Mouse (Mus musculus) ES-E14 (cell line): Measurements from ENCODE around the gene Myzap. TPM values are rescaled to one million over a fixed set of nuclear protein-coding genes. Genes with fewer than 3 reads are reported as not detected.

Experiments used
- DNase-seq: peaks from one replicate; pipeline ENCODE4 v3.0.0-alpha.2; 2013; ENCODE audit warnings: low read depth, low spot score
- H3K27ac ChIP-seq: 2 replicates; pipeline ENCODE4 v1.5.1; 2012; ENCODE audit warnings: low read depth, mild to moderate bottlenecking, low read length, moderate library complexity, mixed read lengths; ENCODE audit not compliant: poor library complexity, insufficient read depth, severe bottlenecking
- H3K36me3 ChIP-seq: 2 replicates; pipeline ENCODE4 v1.6.1; 2012; ENCODE audit warnings: mild to moderate bottlenecking, low read length, moderate library complexity, mixed read lengths; ENCODE audit not compliant: control insufficient read depth, poor library complexity, insufficient read depth, severe bottlenecking
- H3K4me1 ChIP-seq, 2 experiments: fragments of 150-350 bp in 1 of 2; sonication (generic) in 1 of 2; 2 replicates each; pipeline ENCODE4 v1.6.1; 2012; ENCODE audit warnings: low read length in 2 of 2, mild to moderate bottlenecking in 1 of 2, mixed read lengths in 1 of 2; ENCODE audit not compliant: control insufficient read depth in 2 of 2, insufficient read depth in 2 of 2, poor library complexity in 1 of 2
- H3K4me3 ChIP-seq, 2 experiments: fragments of 150-350 bp in 1 of 2; sonication (generic) in 1 of 2; 2 replicates each; pipeline ENCODE4 v1.5.1; 2012; ENCODE audit warnings: low read length in 2 of 2, low read depth in 1 of 2, mild to moderate bottlenecking in 1 of 2, mixed read lengths in 1 of 2; ENCODE audit not compliant: insufficient read depth in 1 of 2, poor library complexity in 1 of 2, severe bottlenecking in 1 of 2
- H3K9ac ChIP-seq: 2 replicates; pipeline ENCODE4 v1.6.1; 2012; ENCODE audit warnings: low read depth, mild to moderate bottlenecking, low read length, mixed read lengths; ENCODE audit not compliant: poor library complexity, insufficient read depth, severe bottlenecking
- H3K9me3 ChIP-seq: fragments of 150-350 bp; sonication (generic); 2 replicates; pipeline ENCODE4 v1.6.1; 2012; ENCODE audit warnings: low read depth, mild to moderate bottlenecking, low read length; ENCODE audit not compliant: control insufficient read depth, insufficient read depth
- CHD2 ChIP-seq: IDR thresholded peaks from 2 replicates; pipeline ENCODE4 v1.6.1; 2014; ENCODE audit warnings: mild to moderate bottlenecking, low read depth, low read length, inconsistent platforms
- HCFC1 ChIP-seq: IDR thresholded peaks from 2 replicates; pipeline ENCODE4 v1.6.1; 2012; ENCODE audit warnings: low read length, inconsistent platforms, borderline replicate concordance; ENCODE audit not compliant: insufficient read depth
- MAFK ChIP-seq: IDR thresholded peaks from 2 replicates; pipeline ENCODE4 v1.6.1; 2014; ENCODE audit warnings: mild to moderate bottlenecking, low read depth, low read length, inconsistent platforms; ENCODE audit not compliant: insufficient read depth
- ZC3H11A ChIP-seq: IDR thresholded peaks from 2 replicates; pipeline ENCODE4 v1.6.1; 2012; ENCODE audit warnings: low read depth, mild to moderate bottlenecking, inconsistent platforms, low read length, borderline replicate concordance
- ZNF384 ChIP-seq: IDR thresholded peaks from 2 replicates; pipeline ENCODE4 v1.6.1; 2012; ENCODE audit warnings: low read depth, low read length, inconsistent platforms
- in situ Hi-C, 2 experiments: fragments of 600-800 bp; cut with MboI; formaldehyde crosslinking; loops; one replicate each; pipeline ENCODE4 v1.15.1; 2025; ENCODE audit warnings: low sequenced_read_pairs in 2 of 2, inconsistent platforms in 1 of 2; ENCODE audit not compliant: unreplicated experiment in 2 of 2
- total RNA-seq: library from RNA; depleted of rRNA; stranded (reverse); fragments of 300-350 nt; gene quantifications from 2 replicates; pipeline ENCODE4 v1.2.3, GENCODE M21; 2012

Myzap gene
- total RNA-seq, 1 experiment, result 0.94 TPM

DNA sequence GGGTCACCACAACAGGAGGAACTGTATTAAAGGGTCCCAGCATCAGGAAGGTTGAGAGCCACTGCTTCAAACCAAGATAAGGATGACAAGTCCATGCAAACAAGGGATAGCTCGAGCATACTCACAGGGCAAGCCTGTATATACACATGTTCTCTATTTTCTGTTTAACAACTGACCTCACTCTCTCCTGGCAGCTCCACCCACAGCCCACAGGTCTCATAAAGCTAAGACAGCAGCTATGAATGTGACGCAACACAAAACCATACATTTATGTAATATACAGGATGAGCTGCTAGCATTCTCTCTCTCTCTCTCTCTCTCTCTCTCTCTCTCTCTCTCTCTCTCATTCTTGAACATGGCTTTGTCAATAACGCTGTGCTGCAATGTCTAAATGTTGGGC is 51.4 kb downstream of the Myzap start:
- H3K27ac ChIP-seq, result no peak overlapping the region
- TF ChIP-seq HCFC1, result no peak
- TF ChIP-seq CHD2, result no peak
- no peak for TF ChIP-seq ZC3H11A
- no peak for TF ChIP-seq ZNF384
- no peak for TF ChIP-seq MAFK
- H3K4me1 ChIP-seq, result 0 out of 4 replicates have a peak, but pooled peaks cover 0 to 2% of the 10 kb centered on the region in 2 experiments
- no peak for DNase-seq
- no peaks in the 10 kb centered on the region for H3K9me3 ChIP-seq
- in situ Hi-C loops, result no loop called here
- no peaks in the 10 kb centered on the region for H3K36me3 ChIP-seq
- no peak overlapping the region for H3K9ac ChIP-seq
- no peak overlapping the region for H3K4me3 ChIP-seq

DNA sequence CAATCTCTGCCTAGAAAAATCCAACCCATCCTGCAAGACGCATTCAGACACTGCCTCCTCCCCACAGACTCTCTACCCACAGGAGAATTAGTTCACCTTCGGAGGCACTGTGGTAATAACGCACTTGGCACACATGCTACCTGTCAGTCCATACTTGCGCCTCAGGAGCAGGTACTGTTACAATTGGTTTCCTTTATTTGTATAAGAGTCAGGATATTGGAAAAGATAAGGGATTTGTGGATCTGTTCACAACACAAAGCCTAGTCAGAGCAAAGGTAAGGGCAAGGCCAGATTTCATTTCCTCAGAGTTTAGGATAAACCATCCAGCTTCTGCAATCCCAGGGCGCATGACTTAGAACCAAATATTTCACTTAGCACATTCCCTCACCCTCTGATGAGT is 56.4 kb downstream of the Myzap start:
- H3K9ac ChIP-seq, result no peak overlapping the region
- in situ Hi-C loops, result no loop called here
- no peaks in the 10 kb centered on the region for H3K36me3 ChIP-seq
- H3K27ac ChIP-seq, result no peak overlapping the region
- no peak overlapping the region for H3K4me3 ChIP-seq
- no peak for DNase-seq
- H3K9me3 ChIP-seq, result no peaks in the 10 kb centered on the region
- TF ChIP-seq HCFC1, result no peak
- peaks cover 0 to 1% of the 10 kb centered on the region in 2 experiments; a peak in 1 of 4 replicates for H3K4me1 ChIP-seq

DNA sequence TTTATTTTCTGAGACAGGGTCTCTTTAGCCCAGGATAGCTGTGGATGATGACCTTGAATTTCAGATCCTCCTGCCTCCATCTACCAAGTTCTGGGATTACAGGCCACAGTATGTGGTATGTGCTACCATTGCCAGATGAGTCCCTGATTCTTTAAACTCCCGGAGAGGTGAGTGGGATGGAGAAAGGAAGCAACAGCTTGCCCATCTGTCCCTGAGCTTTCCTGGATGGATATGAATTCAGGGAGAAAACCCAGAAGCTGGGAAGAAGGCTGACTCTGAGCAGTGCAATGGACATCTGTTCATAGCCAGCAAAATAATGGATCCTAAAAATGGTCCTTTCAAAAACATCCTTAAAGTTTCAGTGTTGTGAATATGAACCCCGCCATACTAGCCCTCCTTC is 57.1 kb downstream of the Myzap start:
- no peak for DNase-seq
- no peak overlapping the region for H3K4me3 ChIP-seq
- no peaks in the 10 kb centered on the region for H3K9me3 ChIP-seq
- H3K27ac ChIP-seq, result no peak overlapping the region
- in situ Hi-C loops, result no loop called here
- no peak overlapping the region for H3K9ac ChIP-seq
- TF ChIP-seq MAFK (no peak), HCFC1 (no peak), ZNF384 (no peak), ZC3H11A (no peak), CHD2 (no peak)
- H3K4me1 ChIP-seq, result peaks cover 0 to 1% of the 10 kb centered on the region in 2 experiments; a peak in 1 of 4 replicates
- H3K36me3 ChIP-seq, result no peaks in the 10 kb centered on the region

DNA sequence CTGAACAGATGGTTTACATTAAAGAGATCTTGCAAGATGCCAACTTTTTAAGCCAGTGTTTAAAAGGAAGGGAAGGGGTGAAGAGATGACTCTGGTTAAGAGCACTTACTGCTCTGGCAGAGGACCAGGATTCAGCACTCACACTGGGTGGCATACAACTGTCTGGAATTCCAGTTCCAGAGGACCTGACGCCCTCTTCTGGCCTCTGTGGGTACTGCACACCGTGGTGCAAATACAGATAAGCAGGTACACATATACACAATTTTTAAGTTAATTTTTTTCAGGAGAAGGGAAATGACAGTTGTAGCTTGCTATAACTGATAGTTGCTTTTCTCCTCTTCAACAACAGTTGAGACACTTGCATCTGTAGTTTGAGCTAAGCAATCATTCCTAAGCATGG is 62.2 kb downstream of the Myzap start:
- peaks cover 0 to 1% of the 10 kb centered on the region in 2 experiments; a peak in 1 of 4 replicates for H3K4me1 ChIP-seq
- H3K9ac ChIP-seq, result no peak overlapping the region
- in situ Hi-C loops, result no loop called here
- no peak for DNase-seq
- no peak overlapping the region for H3K4me3 ChIP-seq
- H3K27ac ChIP-seq, result no peak overlapping the region
- no peaks in the 10 kb centered on the region for H3K36me3 ChIP-seq
- TF ChIP-seq ZC3H11A (no peak), HCFC1 (no peak), ZNF384 (no peak), MAFK (no peak), CHD2 (no peak)
- no peaks in the 10 kb centered on the region for H3K9me3 ChIP-seq

DNA sequence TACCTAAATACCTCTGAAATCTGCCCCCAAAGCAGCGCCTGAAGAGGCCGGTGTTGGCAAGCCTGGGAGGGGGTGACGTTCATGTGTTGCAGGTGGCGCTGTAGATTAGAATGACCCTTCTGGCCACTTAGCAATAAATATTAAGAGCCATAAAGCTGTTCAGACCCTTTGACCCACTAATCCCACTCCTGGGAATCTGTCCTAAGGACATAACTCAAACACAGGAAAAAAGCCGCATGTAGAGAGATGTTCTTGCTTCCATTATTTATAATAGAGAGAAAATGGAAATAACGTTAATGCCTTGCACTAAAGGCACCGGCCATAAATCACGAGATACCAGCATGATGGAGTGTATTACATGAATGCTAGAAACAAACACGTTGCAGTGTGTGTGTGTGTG is 64.7 kb downstream of the Myzap start:
- no peak overlapping the region for H3K27ac ChIP-seq
- DNase-seq, result no peak
- no peaks in the 10 kb centered on the region for H3K36me3 ChIP-seq
- H3K4me1 ChIP-seq, result no peaks in the 10 kb centered on the region
- in situ Hi-C loops, result no loop called here
- TF ChIP-seq ZC3H11A (no peak), ZNF384 (no peak), CHD2 (no peak), MAFK (no peak), HCFC1 (no peak)
- no peaks in the 10 kb centered on the region for H3K9me3 ChIP-seq
- no peak overlapping the region for H3K4me3 ChIP-seq
- no peak overlapping the region for H3K9ac ChIP-seq
